ENCODE assay signal across 8 mouse cellular contexts in the genomic region with DNA sequence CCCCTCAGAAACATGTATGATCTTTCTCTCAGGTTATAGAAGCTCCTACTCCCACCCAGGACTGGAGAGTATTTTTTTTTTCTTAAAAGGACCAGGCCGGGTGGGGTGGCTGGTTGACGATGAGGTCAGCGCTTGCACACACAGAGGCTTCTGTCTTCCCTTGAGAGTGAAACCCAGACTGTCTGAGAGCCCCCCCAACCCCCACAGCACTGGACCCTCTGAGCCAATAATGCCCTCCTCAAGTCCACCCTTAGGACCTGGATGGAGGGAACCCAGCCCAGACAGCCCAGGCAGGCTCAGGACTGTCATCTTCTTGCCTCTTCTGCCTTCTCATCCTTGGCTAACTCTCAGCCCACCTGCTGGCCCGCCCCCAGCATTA. TPM values are rescaled to one million over a fixed set of nuclear protein-coding genes. Genes with fewer than 3 reads are reported as not detected.
DNase-seq lines count a peak whose midpoint lies in the region; ATAC-seq and TF ChIP-seq lines count a peak whose summit lies in the region.

No protein-coding gene starts in this region.

- ATAC-seq in forebrain, embryonic 16.5 days = no peak
- no peak for ATAC-seq in liver, embryonic 16.5 days (ENCODE audit: low read depth)

- no peak for TF ChIP-seq POLR2A in thymus, adult 2 months (IDR thresholded peaks at IDR 0.05; ENCODE audit: control insufficient read depth, extremely low read depth, insufficient read depth, low read length, poor library complexity)

- peak; percentile 95 for DNase-seq in heart, adult 11 months
- DNase-seq in heart, adult 8-10 months (ENCODE audit: low spot score) = no peak
- no peak for DNase-seq in c-Kit-positive CD71-positive TER-119-positive erythroid progenitor cells, embryonic 14.5 days (ENCODE audit: low spot score)
- no peak for DNase-seq in thymus, adult 2 months
- DNase-seq in spleen, postnatal 36 days (ENCODE audit: low spot score in 2 of 2) = no peak

- H3K36me3 ChIP-seq in E14TG2a.4 (ENCODE audit: insufficient read depth, low read length) = peaks cover 59% of the 10 kb centered on the region
- no peaks in the 10 kb centered on the region for H3K36me3 ChIP-seq in forebrain, embryonic 16.5 days (ENCODE audit: control insufficient read depth, insufficient read depth)
- H3K36me3 ChIP-seq in liver, embryonic 16.5 days (ENCODE audit: control insufficient read depth, insufficient read depth) = no peaks in the 10 kb centered on the region
- no peaks in the 10 kb centered on the region for H3K36me3 ChIP-seq in thymus, adult 2 months (ENCODE audit: control insufficient read depth, insufficient read depth, low read length)

- H3K27ac ChIP-seq in forebrain, embryonic 16.5 days (ENCODE audit: low read length) = peak overlapping the region; percentile 90
- H3K27ac ChIP-seq in liver, embryonic 16.5 days (ENCODE audit: low read length) = no peak overlapping the region
- no peak overlapping the region for H3K27ac ChIP-seq in thymus, adult 2 months (ENCODE audit: control insufficient read depth, insufficient read depth, low read length)

- H3K4me2 ChIP-seq in forebrain, embryonic 16.5 days (ENCODE audit: low read length) = peak overlapping the region; percentile 83
- H3K4me2 ChIP-seq in liver, embryonic 16.5 days (ENCODE audit: low read depth, low read length) = peak overlapping the region; percentile 97; the same call in 1 of the 2 replicates

- peak overlapping the region; percentile 65 for H3K9ac ChIP-seq in forebrain, embryonic 16.5 days (replicated peaks; ENCODE audit: low read depth, low read length)
- 0 out of 2 replicates have a peak overlapping the region, but pooled peaks have one; percentile 9 for H3K9ac ChIP-seq in liver, embryonic 16.5 days (ENCODE audit: low read depth, low read length)

- H3K4me3 ChIP-seq in E14TG2a.4 (replicated peaks; ENCODE audit: low read length) = peak overlapping the region; percentile 98
- H3K4me3 ChIP-seq in forebrain, embryonic 16.5 days (replicated peaks; ENCODE audit: low read length) = peak overlapping the region; percentile 80
- H3K4me3 ChIP-seq in liver, embryonic 16.5 days (ENCODE audit: low read depth, low read length) = no peak overlapping the region
- no peak overlapping the region for H3K4me3 ChIP-seq in thymus, adult 2 months (ENCODE audit: control insufficient read depth, insufficient read depth, low read length)

- 34% methylated on average over 4 of the region's 4 CpGs for WGBS in forebrain, embryonic 16.5 days
- 42% methylated on average over 4 of the region's 4 CpGs for WGBS in liver, embryonic 16.5 days (ENCODE audit: insufficient replicate concordance)
- 32% methylated on average over 4 of the region's 4 CpGs for WGBS in thymus, adult 2 months

- no peaks in the 10 kb centered on the region for H3K27me3 ChIP-seq in E14TG2a.4 (ENCODE audit: insufficient read depth, low read length)
- H3K27me3 ChIP-seq in forebrain, embryonic 16.5 days (replicated peaks; ENCODE audit: control insufficient read depth, insufficient read depth, low read length) = no peaks in the 10 kb centered on the region
- H3K27me3 ChIP-seq in liver, embryonic 16.5 days (ENCODE audit: control insufficient read depth, insufficient read depth, low read depth, low read length) = no peaks in the 10 kb centered on the region
- no peaks in the 10 kb centered on the region for H3K27me3 ChIP-seq in thymus, adult 2 months (ENCODE audit: control insufficient read depth, insufficient read depth, low read length)

- no peak for TF ChIP-seq CTCF in E14TG2a.4 (conservative IDR thresholded peaks at IDR 0.05; ENCODE audit: low read length)
- TF ChIP-seq CTCF in thymus, adult 2 months (IDR thresholded peaks at IDR 0.05; ENCODE audit: borderline replicate concordance, control insufficient read depth, extremely low read depth, insufficient read depth, low read length, poor library complexity) = no peak

- no peaks in the 10 kb centered on the region for H3K9me3 ChIP-seq in E14TG2a.4 (ENCODE audit: low read length)
- H3K9me3 ChIP-seq in forebrain, embryonic 16.5 days (ENCODE audit: control insufficient read depth, low read length) = no peaks in the 10 kb centered on the region
- H3K9me3 ChIP-seq in liver, embryonic 16.5 days (replicated peaks; ENCODE audit: control insufficient read depth, low read length) = no peaks in the 10 kb centered on the region

- peaks cover 69% of the 10 kb centered on the region for H3K4me1 ChIP-seq in E14TG2a.4 (replicated peaks; ENCODE audit: low read depth, low read length)
- H3K4me1 ChIP-seq in forebrain, embryonic 16.5 days (replicated peaks; ENCODE audit: control insufficient read depth, insufficient read depth, low read length) = peaks cover 45% of the 10 kb centered on the region
- peaks cover 44% of the 10 kb centered on the region for H3K4me1 ChIP-seq in liver, embryonic 16.5 days (ENCODE audit: control insufficient read depth, low read depth, low read length)
- peaks cover 39% of the 10 kb centered on the region for H3K4me1 ChIP-seq in thymus, adult 2 months (replicated peaks; ENCODE audit: control insufficient read depth, insufficient read depth, low read length)

RNA-seq across cellular contexts. Expression of a gene that starts 3.8 kb away (rescaled TPM):
- 10 to 100 TPM; 17.2 to 22.5 (median 21.2) TPM for total RNA-seq in heart, adult 8-10 months (2022)
- 4.8 and 5.3 TPM in 2 replicates for polyA plus RNA-seq in forebrain, embryonic 16.5 days (2015; fragmentation: Nextera tagmentation; extraction: Ambion mirVana)
- polyA plus RNA-seq in liver, embryonic 16.5 days (2015; fragmentation: Nextera tagmentation; extraction: Ambion mirVana) = 3.4 and 3.6 TPM in 2 replicates
- polyA plus RNA-seq in thymus, adult 2 months (2012; rRNA removed) = 59.4 and 60.4 TPM in 2 replicates

RNA-seq across cellular contexts. Expression of a gene that starts 9.1 kb away (rescaled TPM):
- total RNA-seq in heart, adult 8-10 months (2022) = 10 to 100 TPM; 66.1 to 71.3 (median 68.3) TPM
- polyA plus RNA-seq in forebrain, embryonic 16.5 days (2015; fragmentation: Nextera tagmentation; extraction: Ambion mirVana) = 14.9 and 17.1 TPM in 2 replicates
- polyA plus RNA-seq in liver, embryonic 16.5 days (2015; fragmentation: Nextera tagmentation; extraction: Ambion mirVana) = 4.0 and 5.3 TPM in 2 replicates
- 332 and 343 TPM in 2 replicates for polyA plus RNA-seq in thymus, adult 2 months (2012; rRNA removed)

RNA-seq across cellular contexts. Expression of a gene that starts 20.8 kb away (rescaled TPM):
- total RNA-seq in heart, adult 8-10 months (2022) = 10 to 100 TPM; 52.0 to 71.5 (median 59.6) TPM
- 42.2 and 48.0 TPM in 2 replicates for polyA plus RNA-seq in forebrain, embryonic 16.5 days (2015; fragmentation: Nextera tagmentation; extraction: Ambion mirVana)
- 9.5 and 10.8 TPM in 2 replicates for polyA plus RNA-seq in liver, embryonic 16.5 days (2015; fragmentation: Nextera tagmentation; extraction: Ambion mirVana)
- polyA plus RNA-seq in thymus, adult 2 months (2012; rRNA removed) = 270 and 297 TPM in 2 replicates

RNA-seq across cellular contexts. Expression of a gene that starts 25.5 kb away (rescaled TPM):
- 10 to 100 TPM in 2 of 4 experiments, 1 to 10 TPM in 2; 9.0 to 12.3 (median 9.9) TPM for total RNA-seq in heart, adult 8-10 months (2022)
- 1.8 and 1.9 TPM in 2 replicates for polyA plus RNA-seq in forebrain, embryonic 16.5 days (2015; fragmentation: Nextera tagmentation; extraction: Ambion mirVana)
- polyA plus RNA-seq in liver, embryonic 16.5 days (2015; fragmentation: Nextera tagmentation; extraction: Ambion mirVana) = 1.6 and 1.9 TPM in 2 replicates
- polyA plus RNA-seq in thymus, adult 2 months (2012; rRNA removed) = 38.2 and 46.5 TPM in 2 replicates

RNA-seq across cellular contexts. Expression of a gene that starts 26.3 kb away (rescaled TPM):
- total RNA-seq in heart, adult 8-10 months (2022) = 10 to 100 TPM; 14.0 to 23.0 (median 17.2) TPM
- polyA plus RNA-seq in forebrain, embryonic 16.5 days (2015; fragmentation: Nextera tagmentation; extraction: Ambion mirVana) = 14.7 and 15.0 TPM in 2 replicates
- 29.2 and 31.9 TPM in 2 replicates for polyA plus RNA-seq in liver, embryonic 16.5 days (2015; fragmentation: Nextera tagmentation; extraction: Ambion mirVana)
- polyA plus RNA-seq in thymus, adult 2 months (2012; rRNA removed) = 93.6 and 102 TPM in 2 replicates

Comparison
In these comparisons a context has a peak if more than half of its experiments do, and no peak if none do; other contexts are left out.
1. H3K4me3 ChIP-seq: peak in E14TG2a.4 (single experiment) and forebrain, embryonic 16.5 days (single experiment); none in liver, embryonic 16.5 days (single experiment) and thymus, adult 2 months (single experiment).
2. RNA of a gene that starts 9.1 kb away (polyA plus RNA-seq): 332 to 343 TPM in thymus, adult 2 months; 14.9 to 17.1 TPM in forebrain, embryonic 16.5 days and 4.0 to 5.3 TPM in liver, embryonic 16.5 days; every median in the first group is over 10 times any median in the second.